Mouse (Mus musculus): Measurements from ENCODE around the gene Sypl. TPM values are rescaled to one million over a fixed set of nuclear protein-coding genes. Genes with fewer than 3 reads are reported as not detected.

The Sypl gene
- polyA plus RNA-seq, 2 experiments, result 54.1 to 104 TPM

DNA sequence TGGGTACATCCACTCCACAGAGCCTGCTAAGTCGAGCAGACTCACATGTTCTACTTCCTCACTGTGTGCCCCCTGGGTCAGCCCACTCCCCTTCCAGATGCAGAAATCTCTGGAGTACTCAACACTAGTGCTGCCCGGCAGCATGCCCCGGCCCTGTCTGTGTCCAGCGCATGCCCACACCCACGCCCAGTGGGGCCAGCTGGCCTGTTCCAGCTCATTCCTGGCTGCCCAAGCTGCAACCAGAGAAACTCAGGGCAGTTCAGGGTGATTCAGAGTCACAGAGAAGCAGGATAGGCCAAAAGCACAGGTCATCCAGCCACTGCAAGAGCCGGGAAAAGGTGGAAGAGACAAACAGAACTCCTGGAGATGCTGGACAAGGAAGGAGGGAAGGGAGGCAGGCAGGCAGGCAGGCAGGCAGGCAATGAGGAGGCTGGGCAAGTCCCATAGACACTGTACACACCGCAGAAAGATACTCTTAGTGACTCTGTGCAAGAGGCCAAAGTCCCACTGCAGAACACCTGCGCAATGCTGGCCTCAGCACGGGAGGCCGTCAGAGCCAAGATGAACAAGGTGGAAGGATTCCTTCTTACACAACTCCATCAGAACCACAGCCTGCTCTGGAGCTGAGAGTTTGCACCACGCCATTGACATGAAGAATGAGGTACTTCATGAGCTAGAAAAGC is 23.7 kb upstream of the Sypl start:
- DNase-seq (ENCODE audit: low spot score) (no peak), ATAC-seq (ENCODE audit: low FRiP score, low read depth) (no peak)
- H3K36me3 ChIP-seq (ENCODE audit: control insufficient read depth, insufficient read depth, low read length), result no peaks in the 10 kb centered on the region
- H3K9ac ChIP-seq (ENCODE audit: low read depth, low read length, severe bottlenecking), result no peak overlapping the region
- no peak overlapping the region for H3K4me3 ChIP-seq (replicated peaks; ENCODE audit: low read length)
- TF ChIP-seq POLR2A (IDR thresholded peaks at IDR 0.05; ENCODE audit: borderline replicate concordance, extremely low read depth, insufficient read depth, insufficient read length), result no peak
- 84% methylated on average over 11 of the region's 11 CpGs for WGBS
- H3K9me3 ChIP-seq (ENCODE audit: control insufficient read depth, low read length), result no peaks in the 10 kb centered on the region
- H3K27me3 ChIP-seq (ENCODE audit: control insufficient read depth, insufficient read depth, low read length), result no peaks in the 10 kb centered on the region
- H3K4me1 ChIP-seq (ENCODE audit: control insufficient read depth, insufficient read depth, low read length), result peaks cover 10% of the 10 kb centered on the region
- H3K27ac ChIP-seq (replicated peaks; ENCODE audit: low read depth, low read length), result no peak overlapping the region
- no peak overlapping the region for H3K4me2 ChIP-seq (replicated peaks; ENCODE audit: low read depth, low read length, severe bottlenecking)

DNA sequence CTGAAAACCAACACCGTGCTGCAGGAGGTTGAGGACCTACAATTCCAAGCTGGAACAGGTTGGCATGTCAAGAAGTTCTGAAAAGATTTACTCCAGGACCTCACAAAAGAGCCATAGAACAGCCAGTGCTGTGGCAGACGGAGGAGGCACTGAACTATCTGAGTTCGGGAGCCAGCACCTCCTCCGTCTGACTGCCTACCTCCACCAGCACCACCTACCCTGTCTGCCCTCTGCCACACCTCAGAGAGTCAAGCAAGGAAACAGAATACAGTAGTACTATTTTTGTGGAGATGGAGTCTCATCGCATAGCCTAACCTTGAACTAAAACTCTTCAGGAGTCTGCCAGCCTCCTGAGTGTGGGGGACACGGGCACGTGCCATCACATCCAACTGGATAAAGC is 23.1 kb upstream of the Sypl start:
- Histone ChIP-seq H3K9ac (ENCODE audit: low read depth, low read length, severe bottlenecking) (no peak overlapping the region), H3K4me2 (replicated peaks; ENCODE audit: low read depth, low read length, severe bottlenecking) (no peak overlapping the region), H3K36me3 (ENCODE audit: control insufficient read depth, insufficient read depth, low read length) (no peaks in the 10 kb centered on the region), H3K27me3 (ENCODE audit: control insufficient read depth, insufficient read depth, low read length) (no peaks in the 10 kb centered on the region), H3K4me1 (ENCODE audit: control insufficient read depth, insufficient read depth, low read length) (peaks cover 10% of the 10 kb centered on the region), H3K9me3 (ENCODE audit: control insufficient read depth, low read length) (no peaks in the 10 kb centered on the region), H3K27ac (replicated peaks; ENCODE audit: low read depth, low read length) (no peak overlapping the region), H3K4me3 (replicated peaks; ENCODE audit: low read length) (no peak overlapping the region)
- no peak for TF ChIP-seq POLR2A (IDR thresholded peaks at IDR 0.05; ENCODE audit: borderline replicate concordance, extremely low read depth, insufficient read depth, insufficient read length)
- ATAC-seq (ENCODE audit: low FRiP score, low read depth) (no peak), DNase-seq (ENCODE audit: low spot score) (no peak)
- 72% methylated on average over 7 of the region's 7 CpGs for WGBS

DNA sequence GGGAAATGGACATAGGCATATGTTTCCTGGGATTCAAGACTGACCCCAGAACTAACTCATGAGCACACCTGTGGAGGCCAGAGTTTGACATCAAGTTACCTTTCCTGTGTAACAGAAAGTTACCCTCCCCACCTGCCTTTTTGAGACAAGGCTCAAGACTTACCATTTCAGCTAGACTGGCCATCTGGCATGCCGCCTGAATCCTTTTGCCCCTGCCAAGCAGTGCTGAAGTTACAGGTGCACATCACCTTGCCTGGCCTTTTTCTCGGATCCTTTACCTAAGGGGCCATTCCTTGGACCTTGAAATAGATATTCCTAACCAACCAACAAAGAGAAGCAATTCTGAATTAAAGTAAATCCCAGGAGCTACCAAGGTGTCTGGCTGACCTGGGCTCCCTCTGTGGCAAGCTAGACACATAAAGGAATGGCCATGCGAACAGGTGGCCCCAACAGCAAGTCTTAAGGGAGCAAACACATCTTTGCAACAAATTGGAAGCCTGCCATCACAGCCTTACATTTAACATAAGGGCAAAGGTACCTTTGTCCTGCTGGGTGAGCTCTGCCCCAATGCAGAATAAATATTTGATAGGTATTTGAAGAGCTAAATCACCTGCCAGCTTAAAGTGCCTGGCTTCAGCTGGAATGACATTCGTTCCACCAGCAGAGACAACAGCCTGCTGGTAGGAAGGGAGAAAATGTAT is 17.3 kb upstream of the Sypl start:
- H3K9ac ChIP-seq (ENCODE audit: low read depth, low read length, severe bottlenecking), result no peak overlapping the region
- H3K27me3 ChIP-seq (ENCODE audit: control insufficient read depth, insufficient read depth, low read length), result no peaks in the 10 kb centered on the region
- no peak for TF ChIP-seq POLR2A (IDR thresholded peaks at IDR 0.05; ENCODE audit: borderline replicate concordance, extremely low read depth, insufficient read depth, insufficient read length)
- H3K27ac ChIP-seq (replicated peaks; ENCODE audit: low read depth, low read length), result no peak overlapping the region
- no peak for ATAC-seq (ENCODE audit: low FRiP score, low read depth)
- no peaks in the 10 kb centered on the region for H3K9me3 ChIP-seq (ENCODE audit: control insufficient read depth, low read length)
- DNase-seq (ENCODE audit: low spot score), result no peak
- 80% methylated on average over 4 of the region's 4 CpGs for WGBS
- H3K4me3 ChIP-seq (replicated peaks; ENCODE audit: low read length), result no peak overlapping the region
- no peak overlapping the region for H3K4me2 ChIP-seq (replicated peaks; ENCODE audit: low read depth, low read length, severe bottlenecking)
- no peaks in the 10 kb centered on the region for H3K4me1 ChIP-seq (ENCODE audit: control insufficient read depth, insufficient read depth, low read length)
- H3K36me3 ChIP-seq (ENCODE audit: control insufficient read depth, insufficient read depth, low read length), result no peaks in the 10 kb centered on the region

DNA sequence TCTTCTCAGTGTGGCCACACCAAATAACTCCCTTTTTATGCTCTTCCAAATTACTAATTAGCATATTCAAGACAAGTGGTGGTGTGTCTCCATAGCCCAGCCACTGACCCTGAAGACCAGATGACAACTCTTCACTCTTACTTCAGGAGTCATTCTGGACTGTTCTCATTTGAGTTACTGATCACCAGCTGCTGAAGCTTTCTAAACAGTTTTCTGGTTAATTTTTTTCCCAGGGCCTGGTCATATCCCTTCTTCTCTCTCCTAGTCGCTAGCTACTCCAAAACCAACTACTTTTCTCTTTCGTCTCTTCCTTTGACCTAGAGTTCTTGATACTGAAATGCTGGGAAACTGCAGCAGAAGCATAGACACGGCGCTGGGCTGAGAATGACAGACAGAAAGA is 12.6 kb upstream of the Sypl start:
- Histone ChIP-seq H3K4me3 (replicated peaks; ENCODE audit: low read length) (no peak overlapping the region), H3K27ac (replicated peaks; ENCODE audit: low read depth, low read length) (no peak overlapping the region), H3K4me1 (ENCODE audit: control insufficient read depth, insufficient read depth, low read length) (peaks cover 3% of the 10 kb centered on the region; the same call in 1 of the 2 replicates), H3K9me3 (ENCODE audit: control insufficient read depth, low read length) (no peaks in the 10 kb centered on the region), H3K9ac (ENCODE audit: low read depth, low read length, severe bottlenecking) (no peak overlapping the region), H3K27me3 (ENCODE audit: control insufficient read depth, insufficient read depth, low read length) (no peaks in the 10 kb centered on the region), H3K36me3 (ENCODE audit: control insufficient read depth, insufficient read depth, low read length) (no peaks in the 10 kb centered on the region), H3K4me2 (replicated peaks; ENCODE audit: low read depth, low read length, severe bottlenecking) (no peak overlapping the region)
- no peak for TF ChIP-seq POLR2A (IDR thresholded peaks at IDR 0.05; ENCODE audit: borderline replicate concordance, extremely low read depth, insufficient read depth, insufficient read length)
- ATAC-seq (ENCODE audit: low FRiP score, low read depth) (no peak), DNase-seq (ENCODE audit: low spot score) (no peak)
- WGBS, result 86% methylated on average over 4 of the region's 4 CpGs

DNA sequence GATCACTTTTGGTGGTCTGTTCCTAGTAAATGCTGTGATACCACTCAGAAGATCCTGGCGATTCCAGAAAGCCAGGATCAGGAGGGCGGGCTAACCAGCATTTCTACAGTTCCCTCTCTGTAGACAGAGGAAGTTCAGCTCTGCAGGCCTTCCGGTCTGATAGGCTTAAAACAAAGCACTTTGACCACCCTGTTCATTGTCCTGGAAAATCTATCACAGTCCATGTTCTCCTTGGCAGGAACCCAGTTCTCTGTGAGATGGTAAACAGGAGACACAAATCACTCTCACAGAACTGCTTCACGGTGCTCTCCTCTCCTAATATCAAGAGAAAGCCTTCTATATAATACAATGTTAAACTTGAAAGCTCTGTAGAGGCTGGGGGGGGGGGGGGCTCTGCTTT is 10.3 kb upstream of the Sypl start:
- peaks cover 3% of the 10 kb centered on the region; the same call in 1 of the 2 replicates for H3K4me1 ChIP-seq (ENCODE audit: control insufficient read depth, insufficient read depth, low read length)
- whole genome bisulfite sequencing, result 72% methylated on average over 4 of the region's 4 CpGs
- DNase-seq (ENCODE audit: low spot score), result no peak

More for the DNA sequence above, 10.3 kb upstream of the Sypl start:
- Histone ChIP-seq H3K4me3 (replicated peaks; ENCODE audit: low read length) (no peak overlapping the region), H3K9ac (ENCODE audit: low read depth, low read length, severe bottlenecking) (no peak overlapping the region), H3K27me3 (ENCODE audit: control insufficient read depth, insufficient read depth, low read length) (no peaks in the 10 kb centered on the region), H3K36me3 (ENCODE audit: control insufficient read depth, insufficient read depth, low read length) (no peaks in the 10 kb centered on the region), H3K9me3 (ENCODE audit: control insufficient read depth, low read length) (no peaks in the 10 kb centered on the region), H3K27ac (replicated peaks; ENCODE audit: low read depth, low read length) (no peak overlapping the region), H3K4me2 (replicated peaks; ENCODE audit: low read depth, low read length, severe bottlenecking) (no peak overlapping the region)
- ATAC-seq (ENCODE audit: low FRiP score, low read depth), result no peak
- TF ChIP-seq POLR2A (IDR thresholded peaks at IDR 0.05; ENCODE audit: borderline replicate concordance, extremely low read depth, insufficient read depth, insufficient read length), result no peak

Data from limb, embryonic 14.5 days (tissue).